Mouse (Mus musculus): ENCODE results near the gene Clec2g. TPM values are rescaled to one million over a fixed set of nuclear protein-coding genes. Genes with fewer than 3 reads are reported as not detected.
"Not testable (repeated sequence)": the region's sequence is repeated elsewhere in the genome, so short reads cannot be mapped to it uniquely, and the experiment has no call there.

Clec2g gene
- total RNA-seq, 2 experiments from 2014 or later, result 1.7 to 2.7 TPM

GRCm38 (mm10) chr6:129010505-129010873 lies 76.3 kb downstream of the Clec2g start:
- no peak for DNase-seq (ENCODE audit: low spot score in 2 of 2)

GRCm38 (mm10) chr6:129012012-129012411 lies 77.8 kb downstream of the Clec2g start:
- not testable (repeated sequence) for DNase-seq (ENCODE audit: low spot score in 2 of 2)

- no peak for DNase-seq (ENCODE audit: low spot score in 2 of 2)
Measured at GRCm38 (mm10) chr6:129012966-129013365, 78.8 kb downstream of the Clec2g start.

- DNase-seq (ENCODE audit: low spot score in 2 of 2), result no peak
Measured at GRCm38 (mm10) chr6:129013762-129014276, 79.6 kb downstream of the Clec2g start.

GRCm38 (mm10) chr6:129014399-129014798 lies 80.2 kb downstream of the Clec2g start:
- DNase-seq (ENCODE audit: low spot score in 2 of 2), result no peak

- DNase-seq (ENCODE audit: low spot score in 2 of 2), result no peak
Measured at GRCm38 (mm10) chr6:129027451-129028248, 93.5 kb downstream of the Clec2g start.

GRCm38 (mm10) chr6:129030175-129030824 lies 96.1 kb downstream of the Clec2g start:
- no peak for DNase-seq (ENCODE audit: low spot score in 2 of 2)

- DNase-seq (ENCODE audit: low spot score in 2 of 2), result no peak
Measured at GRCm38 (mm10) chr6:129030964-129031363, 96.8 kb downstream of the Clec2g start.

- no peak for DNase-seq (ENCODE audit: low spot score in 2 of 2)
Measured at GRCm38 (mm10) chr6:129033397-129033796, 99.2 kb downstream of the Clec2g start.

Small RNA genes lying within 50 kb of the gene (microRNA-seq; reads per million reads assigned to microRNA genes)
- gene Gm27336 (not detected), gene Mir7649 (not detected)

Other genes with a start within 250 kb of the Clec2g start
- gene Klrb1, start 211.3 kb upstream of the Clec2g start, total RNA-seq (2021), result not detected
- gene Klrb1c, start 145.2 kb upstream of the Clec2g start, total RNA-seq (2021), result under 1 TPM; 0.11 to 0.25 TPM
- not detected for gene Gm44511, start 108.1 kb upstream of the Clec2g start, total RNA-seq (2021)
- gene Klrb1b, start 108.0 kb upstream of the Clec2g start, total RNA-seq (2021), result under 1 TPM in 1 of 2 experiments, not detected in 1; 0.79 TPM
- gene Clec2i, start 46.8 kb upstream of the Clec2g start, total RNA-seq (2021), result under 1 TPM in 1 of 2 experiments, not detected in 1; 0.23 TPM
- gene BC035044, start 43.3 kb upstream of the Clec2g start, total RNA-seq (2021), result 1 to 10 TPM in 1 of 2 experiments, under 1 TPM in 1; 0.67 to 1.7 TPM
- gene Klrb1f, start 111.5 kb downstream of the Clec2g start, total RNA-seq (2021), result not detected
- gene Clec2e, start 166.5 kb downstream of the Clec2g start, total RNA-seq (2021), result under 1 TPM in 1 of 2 experiments, not detected in 1; 0.14 TPM
- 10 to 100 TPM; 34.7 to 49.1 TPM for gene Clec2d, start 246.2 kb downstream of the Clec2g start, total RNA-seq (2021)

Measured in adrenal gland, postnatal 4 days (tissue).